In the genomic region with DNA sequence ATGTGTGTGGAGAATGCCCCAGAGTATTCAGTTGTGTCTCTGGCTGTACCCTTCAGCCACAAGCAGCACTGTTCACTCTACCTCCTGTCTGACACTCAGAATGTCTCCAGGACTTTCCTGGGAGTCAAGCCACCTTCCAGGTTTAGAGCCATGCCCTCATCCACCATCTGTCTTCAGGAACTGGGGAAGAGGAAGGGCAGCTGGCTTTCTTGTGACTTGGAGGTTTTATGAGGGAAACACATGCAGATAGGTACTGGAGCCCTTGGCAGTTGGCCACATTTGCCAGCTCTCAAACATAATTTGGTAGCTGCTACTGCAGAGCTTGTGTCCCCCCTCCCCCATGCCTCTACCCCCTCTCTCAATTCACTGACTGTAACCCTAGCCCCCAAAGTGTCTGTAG, we compare ENCODE assay signal across 31 mouse cellular contexts. TPM values are rescaled to one million over a fixed set of nuclear protein-coding genes. Genes with fewer than 3 reads are reported as not detected.
DNase-seq lines count a peak whose midpoint lies in the region; ATAC-seq lines count a peak whose summit lies in the region.
"Had no signal": no experiment of that assay in that cellular context is flagged by ENCODE, and none has a peak within 500 bp of the region (broad histone marks: within the 10 kb centered on the region; RNA-seq: fewer than 3 reads in every experiment).

No protein-coding gene starts in this region.

- H3K36me3 ChIP-seq in heart, embryonic 13.5 days: peaks cover 43% of the 10 kb centered on the region
- peaks cover 34% of the 10 kb centered on the region for H3K36me3 ChIP-seq in heart, embryonic 12.5 days
- H3K36me3 ChIP-seq in forebrain, embryonic 12.5 days (replicated peaks): peaks cover 33% of the 10 kb centered on the region

- 0 out of 2 replicates have a peak overlapping the region, but pooled peaks have one; percentile 28 for H3K9ac ChIP-seq in heart, embryonic 13.5 days
- H3K9ac ChIP-seq in heart, embryonic 12.5 days: no peak overlapping the region
- no peak overlapping the region for H3K9ac ChIP-seq in forebrain, embryonic 12.5 days
- H3K9ac ChIP-seq: embryonic facial prominence, embryonic 12.5 days; forebrain, embryonic 15.5 days; hindbrain, embryonic 14.5 days; liver, embryonic 12.5 days; liver, postnatal 0 days; midbrain, embryonic 13.5 days; stomach, embryonic 15.5 days had no signal

- H3K27me3 ChIP-seq in heart, embryonic 13.5 days (replicated peaks): no peaks in the 10 kb centered on the region
- H3K27me3 ChIP-seq in heart, embryonic 12.5 days (replicated peaks): no peaks in the 10 kb centered on the region
- no peaks in the 10 kb centered on the region for H3K27me3 ChIP-seq in forebrain, embryonic 12.5 days
- H3K27me3 ChIP-seq: embryonic facial prominence, embryonic 12.5 days; forebrain, embryonic 15.5 days; liver, embryonic 12.5 days; megakaryocyte, embryonic 14.5 days; midbrain, embryonic 13.5 days; stomach, embryonic 15.5 days had no signal

- H3K9me3 ChIP-seq in heart, embryonic 13.5 days: no peaks in the 10 kb centered on the region
- no peaks in the 10 kb centered on the region for H3K9me3 ChIP-seq in heart, embryonic 12.5 days (replicated peaks)
- no peaks in the 10 kb centered on the region for H3K9me3 ChIP-seq in forebrain, embryonic 12.5 days
- H3K9me3 ChIP-seq: embryonic facial prominence, embryonic 12.5 days; forebrain, embryonic 15.5 days; liver, embryonic 12.5 days; megakaryocyte, embryonic 14.5 days; midbrain, embryonic 13.5 days; stomach, embryonic 15.5 days had no signal

- DNase-seq in cerebellum, adult 11 months: peak; percentile 66
- peak; percentile 88 for DNase-seq in cerebellum, adult 9-10 months
- peak; percentile 47 for DNase-seq in large intestine, adult 2 months (ENCODE audit: low read depth, low spot score)
- DNase-seq in right cerebral cortex, adult 18-20 months: no peak
- DNase-seq: adrenal gland, postnatal 25 days; gastrocnemius, postnatal 10 days; heart, postnatal 4 days; kidney, postnatal 36 days; left cerebral cortex, postnatal 4 days; liver, postnatal 0 days; lung, postnatal 4 days; retina, postnatal 1 day; right cerebral cortex, postnatal 25 days had no signal

- ATAC-seq in heart, embryonic 13.5 days (ENCODE audit: extremely low read depth, insufficient number of reproducible peaks, low FRiP score, low TSS enrichment): no peak
- no peak for ATAC-seq in heart, embryonic 12.5 days (ENCODE audit: insufficient number of reproducible peaks, low FRiP score)
- ATAC-seq in forebrain, embryonic 12.5 days (ENCODE audit: low FRiP score): no peak
- ATAC-seq: forebrain, embryonic 15.5 days; intestine, postnatal 0 days; liver, embryonic 12.5 days; liver, postnatal 0 days; midbrain, embryonic 13.5 days had no signal

- H3K4me3 ChIP-seq in heart, embryonic 13.5 days: no peak overlapping the region
- H3K4me3 ChIP-seq in heart, embryonic 12.5 days: no peak overlapping the region
- H3K4me3 ChIP-seq in forebrain, embryonic 12.5 days (replicated peaks): no peak overlapping the region
- H3K4me3 ChIP-seq: embryonic facial prominence, embryonic 12.5 days; forebrain, embryonic 15.5 days; liver, embryonic 12.5 days; megakaryocyte, embryonic 14.5 days; midbrain, embryonic 13.5 days; stomach, embryonic 15.5 days had no signal

- H3K27ac ChIP-seq in heart, embryonic 13.5 days (replicated peaks): no peak overlapping the region
- no peak overlapping the region for H3K27ac ChIP-seq in heart, embryonic 12.5 days (ENCODE audit: poor library complexity, severe bottlenecking)
- H3K27ac ChIP-seq in forebrain, embryonic 12.5 days: no peak overlapping the region
- H3K27ac ChIP-seq: embryonic facial prominence, embryonic 12.5 days; forebrain, embryonic 15.5 days; hindbrain, embryonic 14.5 days; liver, embryonic 12.5 days; midbrain, embryonic 13.5 days; stomach, embryonic 15.5 days had no signal

- H3K4me1 ChIP-seq in heart, embryonic 13.5 days: peaks cover 17% of the 10 kb centered on the region
- peaks cover 17% of the 10 kb centered on the region for H3K4me1 ChIP-seq in heart, embryonic 12.5 days (replicated peaks)
- H3K4me1 ChIP-seq in forebrain, embryonic 12.5 days: no peaks in the 10 kb centered on the region
- H3K4me1 ChIP-seq: embryonic facial prominence, embryonic 12.5 days; midbrain, embryonic 13.5 days had no signal

- H3K4me2 ChIP-seq in heart, embryonic 13.5 days: no peak overlapping the region
- no peak overlapping the region for H3K4me2 ChIP-seq in heart, embryonic 12.5 days
- no peak overlapping the region for H3K4me2 ChIP-seq in forebrain, embryonic 12.5 days
- H3K4me2 ChIP-seq: embryonic facial prominence, embryonic 12.5 days; forebrain, embryonic 15.5 days; hindbrain, embryonic 14.5 days; liver, embryonic 12.5 days; midbrain, embryonic 13.5 days; stomach, embryonic 15.5 days had no signal

RNA-seq across cellular contexts. Expression of a gene that starts 7.0 kb away (rescaled TPM):
- polyA plus RNA-seq in heart, embryonic 13.5 days (2015; fragmentation: Nextera tagmentation; extraction: Ambion mirVana): 26.8 and 34.0 TPM in 2 replicates
- 30.2 and 31.3 TPM in 2 replicates for polyA plus RNA-seq in heart, embryonic 12.5 days (2016; fragmentation: Nextera tagmentation; extraction: Ambion mirVana)
- 15.1 and 17.8 TPM in 2 replicates for polyA plus RNA-seq in large intestine, adult 2 months (2012; rRNA removed)
- 75.1 and 81.3 TPM in 2 replicates for polyA plus RNA-seq in forebrain, embryonic 12.5 days (2016; fragmentation: Nextera tagmentation; extraction: Ambion mirVana)

RNA-seq across cellular contexts. Expression of a gene that starts 17.9 kb away (rescaled TPM):
- polyA plus RNA-seq in heart, embryonic 13.5 days (2015; fragmentation: Nextera tagmentation; extraction: Ambion mirVana): not detected in 2 replicates
- polyA plus RNA-seq in heart, embryonic 12.5 days (2016; fragmentation: Nextera tagmentation; extraction: Ambion mirVana): not detected in 2 replicates
- 0.15 TPM in 1 of 2 replicates, not detected in the other for polyA plus RNA-seq in large intestine, adult 2 months (2012; rRNA removed)
- polyA plus RNA-seq in forebrain, embryonic 12.5 days (2016; fragmentation: Nextera tagmentation; extraction: Ambion mirVana): not detected in 2 replicates
- polyA plus RNA-seq: brain, embryonic 14.5 days; embryonic facial prominence, embryonic 12.5 days; forebrain, embryonic 15.5 days; frontal cortex, adult 2 months; heart, postnatal 0 days; hindbrain, embryonic 14.5 days; intestine, postnatal 0 days; kidney, embryonic 16.5 days; limb, embryonic 14.5 days; liver, embryonic 12.5 days; liver, postnatal 0 days; lung, embryonic 16.5 days; midbrain, embryonic 13.5 days; neural tube, embryonic 14.5 days; stomach, embryonic 15.5 days had no signal

RNA-seq across cellular contexts. Expression of a gene that starts 23.2 kb away (rescaled TPM):
- 19.1 and 20.0 TPM in 2 replicates for polyA plus RNA-seq in heart, embryonic 13.5 days (2015; fragmentation: Nextera tagmentation; extraction: Ambion mirVana)
- 26.0 and 27.7 TPM in 2 replicates for polyA plus RNA-seq in heart, embryonic 12.5 days (2016; fragmentation: Nextera tagmentation; extraction: Ambion mirVana)
- 33.6 and 45.2 TPM in 2 replicates for polyA plus RNA-seq in large intestine, adult 2 months (2012; rRNA removed)
- polyA plus RNA-seq in forebrain, embryonic 12.5 days (2016; fragmentation: Nextera tagmentation; extraction: Ambion mirVana): 27.8 and 30.9 TPM in 2 replicates

RNA-seq across cellular contexts. Expression of a gene that starts 43.1 kb away (rescaled TPM):
- not detected in 2 replicates for polyA plus RNA-seq in heart, embryonic 13.5 days (2015; fragmentation: Nextera tagmentation; extraction: Ambion mirVana)
- not detected in 2 replicates for polyA plus RNA-seq in heart, embryonic 12.5 days (2016; fragmentation: Nextera tagmentation; extraction: Ambion mirVana)
- polyA plus RNA-seq in large intestine, adult 2 months (2012; rRNA removed): not detected in 2 replicates
- not detected in 2 replicates for polyA plus RNA-seq in forebrain, embryonic 12.5 days (2016; fragmentation: Nextera tagmentation; extraction: Ambion mirVana)
- polyA plus RNA-seq: brain, embryonic 14.5 days; embryonic facial prominence, embryonic 12.5 days; forebrain, embryonic 15.5 days; frontal cortex, adult 2 months; heart, postnatal 0 days; hindbrain, embryonic 14.5 days; intestine, postnatal 0 days; kidney, embryonic 16.5 days; limb, embryonic 14.5 days; liver, embryonic 12.5 days; liver, postnatal 0 days; lung, embryonic 16.5 days; midbrain, embryonic 13.5 days; neural tube, embryonic 14.5 days; stomach, embryonic 15.5 days had no signal
